Mouse (Mus musculus): ENCODE data around the gene Plekhn1. TPM values are rescaled to one million over a fixed set of nuclear protein-coding genes. Genes with fewer than 3 reads are reported as not detected.

The Plekhn1 gene
- polyA plus RNA-seq, 1 experiment from 2014 or later: 11.6 TPM

- no peak for ATAC-seq (replicated peaks; ENCODE audit: insufficient number of reproducible peaks, insufficient read depth, low FRiP score, low read depth)
- Histone ChIP-seq H3K27ac (no peak overlapping the region), H3K9ac (no peak overlapping the region), H3K4me3 (no peak overlapping the region), H3K36me3 (peaks cover 8% of the 10 kb centered on the region; the same call in 1 of the 2 replicates), H3K9me3 (replicated peaks) (no peaks in the 10 kb centered on the region), H3K4me2 (no peak overlapping the region), H3K27me3 (no peaks in the 10 kb centered on the region), H3K4me1 (replicated peaks) (peaks cover 56% of the 10 kb centered on the region)
- WGBS: 58% methylated on average over 6 of the region's 6 CpGs
Observed at GRCm38 (mm10) chr4:156194346-156194745, 40.3 kb downstream of the Plekhn1 start.

DNA sequence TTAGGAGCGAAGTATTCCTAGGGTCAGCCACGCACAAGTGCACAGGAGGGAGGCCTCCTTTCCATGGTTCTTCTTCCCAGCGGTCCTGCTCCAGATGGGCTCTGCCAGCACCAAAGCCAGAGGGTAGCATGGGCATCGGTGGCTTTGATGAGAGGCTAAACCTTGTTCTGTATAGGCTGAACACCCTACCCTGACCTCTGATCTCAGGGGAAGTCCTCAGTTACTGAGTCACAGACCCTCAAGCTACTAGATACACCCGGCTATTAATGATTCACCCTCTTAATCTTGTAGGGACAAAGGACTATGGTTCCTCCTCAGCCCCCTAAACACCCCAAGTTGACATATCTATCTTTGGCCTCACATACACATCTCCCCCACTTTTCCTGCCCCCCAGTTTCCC, 40.8 kb downstream of the Plekhn1 start:
- Histone ChIP-seq H3K4me1 (replicated peaks) (peaks cover 60% of the 10 kb centered on the region), H3K36me3 (peaks cover 8% of the 10 kb centered on the region; the same call in 1 of the 2 replicates), H3K4me2 (no peak overlapping the region), H3K27ac (no peak overlapping the region), H3K9me3 (replicated peaks) (no peaks in the 10 kb centered on the region), H3K9ac (no peak overlapping the region), H3K27me3 (no peaks in the 10 kb centered on the region), H3K4me3 (no peak overlapping the region)
- WGBS: 76% methylated on average over 5 of the region's 5 CpGs
- no peak for ATAC-seq (replicated peaks; ENCODE audit: insufficient number of reproducible peaks, insufficient read depth, low FRiP score, low read depth)

DNA sequence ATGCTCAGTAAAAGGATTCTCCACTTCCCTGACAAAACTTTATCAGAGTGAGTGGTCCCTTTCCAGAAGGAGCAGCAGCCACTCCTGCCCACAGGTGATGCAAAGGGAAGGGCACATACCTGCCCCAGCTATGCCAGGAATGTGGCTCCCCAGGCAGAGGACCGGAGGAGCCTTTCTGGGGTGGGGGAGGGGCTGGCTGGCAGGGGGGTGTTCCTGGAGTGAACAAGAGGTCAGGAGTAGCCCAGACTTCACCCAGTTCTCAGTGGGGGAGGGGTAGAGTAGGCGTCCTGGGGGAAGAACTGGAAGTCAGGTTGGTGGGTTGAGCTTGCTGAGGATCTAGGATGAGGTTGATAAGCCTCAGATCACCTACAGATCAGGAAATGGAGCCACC, 41.5 kb downstream of the Plekhn1 start:
- WGBS: 29% methylated on average over 2 of the region's 2 CpGs
- Histone ChIP-seq H3K4me1 (replicated peaks) (peaks cover 68% of the 10 kb centered on the region), H3K27ac (peak overlapping the region; percentile 62), H3K27me3 (no peaks in the 10 kb centered on the region), H3K4me3 (no peak overlapping the region), H3K36me3 (peaks cover 8% of the 10 kb centered on the region; the same call in 1 of the 2 replicates), H3K9me3 (replicated peaks) (no peaks in the 10 kb centered on the region), H3K9ac (no peak overlapping the region), H3K4me2 (no peak overlapping the region)
- no peak for ATAC-seq (replicated peaks; ENCODE audit: insufficient number of reproducible peaks, insufficient read depth, low FRiP score, low read depth)

- ATAC-seq (replicated peaks; ENCODE audit: insufficient number of reproducible peaks, insufficient read depth, low FRiP score, low read depth): no peak
- 38% methylated on average over 8 of the region's 8 CpGs for WGBS
- Histone ChIP-seq H3K27ac (peak overlapping the region; percentile 62), H3K9me3 (replicated peaks) (no peaks in the 10 kb centered on the region), H3K4me2 (no peak overlapping the region), H3K4me1 (replicated peaks) (peaks cover 70% of the 10 kb centered on the region), H3K36me3 (peaks cover 8% of the 10 kb centered on the region; the same call in 1 of the 2 replicates), H3K27me3 (no peaks in the 10 kb centered on the region), H3K9ac (no peak overlapping the region), H3K4me3 (no peak overlapping the region)
Observed at GRCm38 (mm10) chr4:156192421-156193199, 42.0 kb downstream of the Plekhn1 start.

DNA sequence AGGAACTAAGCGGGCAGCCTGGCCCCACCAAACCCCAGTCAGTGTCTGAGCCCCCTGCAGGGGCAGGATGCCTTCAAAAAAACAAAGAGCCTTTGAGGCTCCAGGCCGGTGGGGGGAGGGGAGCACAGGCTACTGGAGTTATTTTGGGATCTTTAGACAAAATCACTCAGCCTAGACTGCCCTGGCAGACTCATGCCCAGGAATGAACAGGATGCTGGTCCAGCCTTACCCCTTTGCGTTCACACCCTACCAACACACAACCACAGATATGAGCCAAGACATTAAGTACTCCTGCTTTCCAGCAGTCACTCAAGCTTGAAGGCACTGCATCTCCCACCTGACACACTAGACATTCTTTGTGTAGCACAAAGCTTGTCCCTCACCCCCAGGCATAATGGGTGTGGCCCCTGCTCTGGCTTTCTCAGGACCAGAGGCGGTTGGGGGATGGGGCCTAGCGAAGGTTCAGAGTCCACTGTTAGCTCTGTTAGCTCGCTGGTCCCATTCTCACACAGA, 45.8 kb downstream of the Plekhn1 start:
- 0 out of 2 replicates have a peak overlapping the region, but pooled peaks have one; percentile 11 for H3K9ac ChIP-seq
- no peak overlapping the region for H3K4me3 ChIP-seq
- H3K36me3 ChIP-seq: peaks cover 5% of the 10 kb centered on the region; the same call in 1 of the 2 replicates
- peak overlapping the region; percentile 43 for H3K27ac ChIP-seq
- WGBS: 32% methylated on average over 6 of the region's 6 CpGs
- peaks cover 78% of the 10 kb centered on the region for H3K4me1 ChIP-seq (replicated peaks)
- H3K9me3 ChIP-seq (replicated peaks): no peaks in the 10 kb centered on the region
- no peaks in the 10 kb centered on the region for H3K27me3 ChIP-seq
- ATAC-seq (replicated peaks; ENCODE audit: insufficient number of reproducible peaks, insufficient read depth, low FRiP score, low read depth): no peak; the same call in 1 of the 2 replicates
- H3K4me2 ChIP-seq: peak overlapping the region; percentile 14; the same call in 1 of the 2 replicates

DNA sequence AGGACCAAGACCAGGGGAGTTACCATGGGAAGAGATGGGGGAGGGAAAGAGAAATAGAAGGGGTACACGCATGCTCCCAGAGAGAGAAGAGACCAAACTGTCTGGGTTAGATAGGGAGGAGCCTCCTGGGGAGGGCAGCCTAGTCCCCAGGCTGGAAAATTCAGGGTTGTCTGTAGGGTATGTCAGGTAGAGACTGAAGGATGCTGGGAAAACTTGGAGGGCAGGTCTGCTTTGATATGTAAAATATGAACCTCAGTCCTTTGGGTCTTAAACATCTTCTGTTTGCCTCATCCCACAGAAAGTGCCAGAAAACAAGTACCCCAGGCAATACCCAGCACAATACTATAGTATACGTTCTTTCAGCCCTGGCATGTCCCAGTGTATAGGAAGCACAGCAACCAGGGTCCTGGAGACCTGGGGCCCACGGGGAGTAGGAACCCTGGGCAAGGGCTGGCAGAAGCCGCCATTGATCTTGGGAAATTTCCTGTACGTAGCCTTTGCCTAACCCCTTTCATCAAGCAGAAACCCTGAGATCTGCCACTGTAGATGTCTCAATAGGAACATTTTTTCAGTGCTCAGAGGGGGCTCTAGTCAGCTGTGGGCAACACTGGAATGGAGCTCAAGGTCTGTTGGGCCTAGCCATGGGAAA, 46.4 kb downstream of the Plekhn1 start:
- 0 out of 2 replicates have a peak overlapping the region, but pooled peaks have one; percentile 11 for H3K9ac ChIP-seq
- no peaks in the 10 kb centered on the region for H3K9me3 ChIP-seq (replicated peaks)
- no peaks in the 10 kb centered on the region for H3K27me3 ChIP-seq
- no peak overlapping the region for H3K4me3 ChIP-seq
- 70% methylated on average over 5 of the region's 5 CpGs for WGBS
- no peak overlapping the region for H3K4me2 ChIP-seq
- ATAC-seq (replicated peaks; ENCODE audit: insufficient number of reproducible peaks, insufficient read depth, low FRiP score, low read depth): no peak
- H3K27ac ChIP-seq: peak overlapping the region; percentile 43; the same call in 1 of the 2 replicates
- H3K36me3 ChIP-seq: peaks cover 5% of the 10 kb centered on the region; the same call in 1 of the 2 replicates
- peaks cover 73% of the 10 kb centered on the region for H3K4me1 ChIP-seq (replicated peaks)

DNA sequence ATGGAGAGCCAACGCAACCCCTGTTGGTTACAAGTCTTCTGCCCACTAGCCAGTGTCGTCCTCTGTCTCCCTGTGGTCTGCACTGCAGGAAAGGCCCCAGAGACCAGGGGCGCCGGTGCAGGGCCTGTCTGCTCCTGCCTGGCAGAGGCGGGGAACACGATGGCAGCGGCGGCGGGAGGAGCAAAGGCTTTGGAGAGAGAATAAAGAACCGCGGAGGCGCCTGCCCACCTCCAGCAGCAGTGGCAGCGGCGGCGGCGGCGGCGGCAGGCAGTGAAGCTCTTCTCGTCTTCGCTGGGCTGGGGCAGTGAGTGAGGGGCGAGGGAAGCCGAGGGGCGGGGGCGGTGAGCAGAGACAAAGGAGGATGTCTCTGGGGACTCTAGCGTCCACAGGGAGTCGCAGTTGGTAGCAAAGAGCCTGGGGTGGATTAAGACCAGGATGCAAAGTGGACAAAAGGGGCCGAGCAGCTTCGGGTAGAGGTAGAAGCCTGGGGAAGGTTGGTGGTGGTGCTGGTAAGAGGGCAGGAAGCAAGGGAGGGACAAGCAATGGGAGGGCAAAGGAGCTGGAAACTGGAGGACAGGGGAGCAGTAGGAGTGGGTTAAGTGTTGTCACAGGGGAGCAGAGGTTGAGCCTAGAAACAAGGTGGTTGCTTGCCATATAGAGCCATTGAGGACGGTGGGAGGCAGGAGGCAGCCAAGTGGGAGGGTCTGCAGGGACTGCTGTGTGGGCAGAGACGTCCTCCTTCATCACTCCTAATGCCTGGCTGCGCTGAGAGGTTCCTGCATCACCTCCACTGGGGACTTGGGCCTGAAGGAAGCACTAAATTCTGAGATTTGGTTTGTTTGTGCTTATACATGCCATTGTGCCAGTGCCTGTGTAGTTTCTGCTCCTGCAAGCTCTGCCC, 48.5 kb downstream of the Plekhn1 start:
- Histone ChIP-seq H3K4me1 (replicated peaks) (peaks cover 61% of the 10 kb centered on the region), H3K9ac (peak overlapping the region; percentile 56), H3K4me3 (peak overlapping the region; percentile 38), H3K27ac (peak overlapping the region; percentile 40), H3K4me2 (peak overlapping the region; percentile 65), H3K27me3 (no peaks in the 10 kb centered on the region), H3K9me3 (replicated peaks) (no peaks in the 10 kb centered on the region), H3K36me3 (no peaks in the 10 kb centered on the region; the same call in 1 of the 2 replicates)
- ATAC-seq (replicated peaks; ENCODE audit: insufficient number of reproducible peaks, insufficient read depth, low FRiP score, low read depth): peak; percentile 17; the same call in 1 of the 2 replicates
- WGBS: 20% methylated on average over 31 of the region's 31 CpGs

GRCm38 (mm10) chr4:156185456-156185949, 49.2 kb downstream of the Plekhn1 start:
- Histone ChIP-seq H3K27ac (peak overlapping the region; percentile 40), H3K4me3 (peak overlapping the region; percentile 38), H3K9ac (peak overlapping the region; percentile 56), H3K9me3 (replicated peaks) (no peaks in the 10 kb centered on the region), H3K4me1 (replicated peaks) (peaks cover 60% of the 10 kb centered on the region), H3K27me3 (no peaks in the 10 kb centered on the region), H3K36me3 (no peaks in the 10 kb centered on the region; the same call in 1 of the 2 replicates), H3K4me2 (peak overlapping the region; percentile 65)
- 76% methylated on average over 13 of the region's 13 CpGs for WGBS
- ATAC-seq (replicated peaks; ENCODE audit: insufficient number of reproducible peaks, insufficient read depth, low FRiP score, low read depth): no peak

DNA sequence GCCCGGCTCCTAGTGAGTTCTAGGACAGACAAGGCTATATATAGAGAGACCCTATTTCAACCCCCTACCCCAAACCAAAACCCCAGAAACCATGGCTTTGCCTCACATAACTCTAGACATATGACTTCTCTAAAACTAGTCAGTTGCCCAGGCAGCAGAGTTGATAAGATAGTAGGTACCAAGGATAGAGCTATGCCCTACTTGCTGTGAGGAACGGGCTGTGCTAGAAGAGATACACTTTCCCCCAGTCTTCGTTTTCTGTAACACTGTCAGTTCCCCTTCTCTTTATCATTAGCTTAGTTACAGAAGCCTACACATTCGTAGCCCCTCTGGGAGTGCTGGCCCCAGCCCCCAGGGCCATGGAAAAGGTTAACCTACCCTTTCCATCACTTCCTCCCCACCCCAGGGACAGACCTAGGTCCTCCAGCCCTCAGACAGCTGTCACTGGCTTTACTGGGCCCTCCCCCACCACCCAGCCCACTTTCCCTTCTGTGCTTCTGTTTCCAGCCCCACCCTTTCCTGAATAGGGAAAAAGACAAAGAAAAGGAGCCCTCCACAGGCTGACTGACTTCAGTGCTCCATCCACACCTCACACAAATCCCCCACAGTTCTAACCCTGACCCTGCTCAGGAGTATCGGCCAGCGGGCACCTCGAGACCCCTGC, 50.2 kb downstream of the Plekhn1 start:
- Histone ChIP-seq H3K27ac (no peak overlapping the region), H3K36me3 (peaks cover 5% of the 10 kb centered on the region; the same call in 1 of the 2 replicates), H3K4me2 (peak overlapping the region; percentile 25; the same call in 1 of the 2 replicates), H3K4me1 (replicated peaks) (peaks cover 49% of the 10 kb centered on the region), H3K9ac (no peak overlapping the region), H3K9me3 (replicated peaks) (no peaks in the 10 kb centered on the region), H3K4me3 (no peak overlapping the region), H3K27me3 (no peaks in the 10 kb centered on the region)
- WGBS: 61% methylated on average over 7 of the region's 7 CpGs
- peak; percentile 29 for ATAC-seq (replicated peaks; ENCODE audit: insufficient number of reproducible peaks, insufficient read depth, low FRiP score, low read depth)

GRCm38 (mm10) chr4:156183747-156184146, 50.9 kb downstream of the Plekhn1 start:
- Histone ChIP-seq H3K4me2 (no peak overlapping the region), H3K27ac (no peak overlapping the region), H3K9me3 (replicated peaks) (no peaks in the 10 kb centered on the region), H3K4me1 (replicated peaks) (peaks cover 42% of the 10 kb centered on the region), H3K9ac (no peak overlapping the region), H3K4me3 (no peak overlapping the region), H3K27me3 (no peaks in the 10 kb centered on the region), H3K36me3 (peaks cover 12% of the 10 kb centered on the region)
- 70% methylated on average over 5 of the region's 5 CpGs for WGBS
- no peak for ATAC-seq (replicated peaks; ENCODE audit: insufficient number of reproducible peaks, insufficient read depth, low FRiP score, low read depth)

All from heart, embryonic 15.5 days (tissue).